Comparison of ENCODE assay signal across 20 mouse cellular contexts in genomic region chr10:69791951-69792350, GRCm38 (mm10).
DNase-seq lines count a peak whose midpoint lies in the region; ATAC-seq and TF ChIP-seq lines count a peak whose summit lies in the region.
"Had no signal": no experiment of that assay in that cellular context is flagged by ENCODE, and none has a peak within 500 bp of the region (broad histone marks: within the 10 kb centered on the region; RNA-seq: fewer than 3 reads in every experiment).

No protein-coding gene starts in this region.

- DNase-seq in forebrain, embryonic 10.5 days (ENCODE audit: extremely low spot score, low spot score) = no peak
- DNase-seq in layer of hippocampus, adult 2 months (ENCODE audit: low spot score in 2 of 2) = no peak
- no peak for DNase-seq in layer of hippocampus, postnatal 36 days
- no peak for DNase-seq in urinary bladder, postnatal 10 days (ENCODE audit: low spot score)
- DNase-seq: adrenal gland, adult 8-10 months; kidney, adult 11 months; left cerebral cortex, postnatal 4 days; lung, adult 2 months; lung, postnatal 36 days; thymus, adult 2 months had no signal

- H3K4me2 ChIP-seq in forebrain, embryonic 16.5 days (ENCODE audit: low read length) = no peak overlapping the region
- 0 out of 2 replicates have a peak overlapping the region, but pooled peaks have one; percentile 26 for H3K4me2 ChIP-seq in embryonic facial prominence, embryonic 13.5 days
- no peak overlapping the region for H3K4me2 ChIP-seq in hindbrain, embryonic 13.5 days
- H3K4me2 ChIP-seq: forebrain, embryonic 13.5 days; heart, embryonic 15.5 days; liver, embryonic 12.5 days; stomach, embryonic 15.5 days had no signal

- no peaks in the 10 kb centered on the region for H3K9me3 ChIP-seq in forebrain, embryonic 16.5 days (ENCODE audit: control insufficient read depth, low read length)
- H3K9me3 ChIP-seq in forebrain, embryonic 10.5 days = no peaks in the 10 kb centered on the region
- H3K9me3 ChIP-seq in embryonic facial prominence, embryonic 13.5 days = no peaks in the 10 kb centered on the region
- no peaks in the 10 kb centered on the region for H3K9me3 ChIP-seq in hindbrain, embryonic 13.5 days
- H3K9me3 ChIP-seq: forebrain, embryonic 13.5 days; heart, embryonic 15.5 days; hindbrain, embryonic 10.5 days; liver, embryonic 12.5 days; stomach, embryonic 15.5 days had no signal

- no peak for TF ChIP-seq CTCF in layer of hippocampus, adult 2 months (conservative IDR thresholded peaks at IDR 0.05)

- H3K4me3 ChIP-seq in forebrain, embryonic 16.5 days (replicated peaks; ENCODE audit: low read length) = no peak overlapping the region
- no peak overlapping the region for H3K4me3 ChIP-seq in forebrain, embryonic 10.5 days
- no peak overlapping the region for H3K4me3 ChIP-seq in layer of hippocampus, adult 2 months
- no peak overlapping the region for H3K4me3 ChIP-seq in embryonic facial prominence, embryonic 13.5 days
- no peak overlapping the region for H3K4me3 ChIP-seq in hindbrain, embryonic 13.5 days
- H3K4me3 ChIP-seq: forebrain, embryonic 13.5 days; heart, embryonic 15.5 days; hindbrain, embryonic 10.5 days; liver, embryonic 12.5 days; stomach, embryonic 15.5 days had no signal

- H3K36me3 ChIP-seq in forebrain, embryonic 16.5 days (ENCODE audit: control insufficient read depth, insufficient read depth) = no peaks in the 10 kb centered on the region
- H3K36me3 ChIP-seq in forebrain, embryonic 10.5 days (replicated peaks) = no peaks in the 10 kb centered on the region
- no peaks in the 10 kb centered on the region for H3K36me3 ChIP-seq in embryonic facial prominence, embryonic 13.5 days
- no peaks in the 10 kb centered on the region for H3K36me3 ChIP-seq in hindbrain, embryonic 13.5 days
- H3K36me3 ChIP-seq: heart, embryonic 15.5 days; hindbrain, embryonic 10.5 days; liver, embryonic 12.5 days; stomach, embryonic 15.5 days had no signal

- 34% methylated on average over 7 of the region's 7 CpGs for WGBS in forebrain, embryonic 16.5 days
- 74% methylated on average over 7 of the region's 7 CpGs for WGBS in forebrain, embryonic 10.5 days
- 19% methylated on average over 7 of the region's 7 CpGs for whole genome bisulfite sequencing in embryonic facial prominence, embryonic 13.5 days
- WGBS in hindbrain, embryonic 13.5 days = 70% methylated on average over 7 of the region's 7 CpGs

- no peak overlapping the region for H3K9ac ChIP-seq in forebrain, embryonic 16.5 days (replicated peaks; ENCODE audit: low read depth, low read length)
- no peak overlapping the region for H3K9ac ChIP-seq in embryonic facial prominence, embryonic 13.5 days
- no peak overlapping the region for H3K9ac ChIP-seq in hindbrain, embryonic 13.5 days
- H3K9ac ChIP-seq: forebrain, embryonic 13.5 days; heart, embryonic 15.5 days; liver, embryonic 12.5 days; stomach, embryonic 15.5 days had no signal

- H3K27me3 ChIP-seq in forebrain, embryonic 16.5 days (replicated peaks; ENCODE audit: control insufficient read depth, insufficient read depth, low read length) = no peaks in the 10 kb centered on the region
- H3K27me3 ChIP-seq in forebrain, embryonic 10.5 days (ENCODE audit: poor library complexity, severe bottlenecking) = no peaks in the 10 kb centered on the region
- no peaks in the 10 kb centered on the region for H3K27me3 ChIP-seq in embryonic facial prominence, embryonic 13.5 days
- H3K27me3 ChIP-seq in hindbrain, embryonic 13.5 days = no peaks in the 10 kb centered on the region
- H3K27me3 ChIP-seq: forebrain, embryonic 13.5 days; heart, embryonic 15.5 days; liver, embryonic 12.5 days; Patski; stomach, embryonic 15.5 days had no signal

- peaks cover 24% of the 10 kb centered on the region for H3K4me1 ChIP-seq in forebrain, embryonic 16.5 days (replicated peaks; ENCODE audit: control insufficient read depth, insufficient read depth, low read length)
- peaks cover 8% of the 10 kb centered on the region for H3K4me1 ChIP-seq in forebrain, embryonic 10.5 days
- H3K4me1 ChIP-seq in embryonic facial prominence, embryonic 13.5 days = peaks cover 38% of the 10 kb centered on the region
- H3K4me1 ChIP-seq in hindbrain, embryonic 13.5 days (replicated peaks) = peaks cover 27% of the 10 kb centered on the region
- H3K4me1 ChIP-seq: stomach, embryonic 15.5 days had no signal

- ATAC-seq in forebrain, embryonic 16.5 days = peak; percentile 7; the same call in 1 of the 2 replicates
- ATAC-seq in embryonic facial prominence, embryonic 13.5 days (ENCODE audit: insufficient number of reproducible peaks, insufficient read depth, low FRiP score, low TSS enrichment, low read depth) = no peak
- no peak for ATAC-seq in hindbrain, embryonic 13.5 days (ENCODE audit: low FRiP score)
- ATAC-seq: forebrain, embryonic 13.5 days; liver, embryonic 12.5 days; Patski had no signal

- no peak overlapping the region for H3K27ac ChIP-seq in forebrain, embryonic 16.5 days (ENCODE audit: low read length)
- no peak overlapping the region for H3K27ac ChIP-seq in forebrain, embryonic 10.5 days
- H3K27ac ChIP-seq in layer of hippocampus, adult 2 months = peak overlapping the region; percentile 73
- no peak overlapping the region for H3K27ac ChIP-seq in embryonic facial prominence, embryonic 13.5 days
- H3K27ac ChIP-seq in hindbrain, embryonic 13.5 days = no peak overlapping the region
- H3K27ac ChIP-seq: forebrain, embryonic 13.5 days; hindbrain, embryonic 10.5 days; kidney, postnatal 0 days; liver, embryonic 12.5 days; stomach, embryonic 15.5 days had no signal
